Mouse (Mus musculus): ENCODE results near the gene Lgi4.
A peak's percentile ranks its signal among the peaks of the same experiment; 100 is the strongest.

DNA sequence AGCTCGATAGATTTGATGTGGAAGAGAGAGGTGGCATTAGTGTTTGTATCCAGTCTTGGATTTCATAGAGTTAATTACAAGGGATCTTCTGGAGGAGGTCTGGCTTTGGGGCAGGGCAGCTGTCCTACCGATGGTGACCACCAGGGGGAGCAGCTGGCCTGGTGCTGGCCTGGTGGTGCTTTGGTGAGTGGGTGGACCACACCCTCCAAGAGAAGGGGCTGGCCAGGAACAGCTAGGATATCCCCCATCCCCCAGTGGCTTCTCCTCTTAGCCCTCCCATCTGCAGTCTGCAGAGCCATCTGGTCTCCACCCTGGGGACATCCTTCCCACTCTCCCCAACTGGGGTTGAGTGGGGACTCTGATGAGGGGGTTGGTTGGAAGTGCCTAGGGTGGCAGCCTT, at the start of gene Lgi4:
- peak; percentile 86 for TF ChIP-seq CTCF (IDR thresholded peaks at IDR 0.05; ENCODE audit: borderline replicate concordance, insufficient read depth, low read depth, low read length)
- TF ChIP-seq POLR2A (IDR thresholded peaks at IDR 0.05; ENCODE audit: borderline replicate concordance, insufficient read depth, low read length), result no peak
